Mouse (Mus musculus) layer of hippocampus, postnatal 25 days (tissue): ENCODE results near the gene Rpl39l. TPM values are rescaled to one million over a fixed set of nuclear protein-coding genes. Genes with fewer than 3 reads are reported as not detected.
"Not testable (repeated sequence)": the region's sequence is repeated elsewhere in the genome, so short reads cannot be mapped to it uniquely, and the experiment has no call there.

Experiments
- DNase-seq, 2 experiments: peaks; one replicate each; pipeline ENCODE4 v3.0.0; 2022; ENCODE audit warnings: mixed read lengths in 2 of 2, low spot score in 1 of 2; ENCODE audit errors: extremely low spot score in 1 of 2
- total RNA-seq, 2 experiments: library from RNA; stranded (reverse); gene quantifications; 2 replicates each; pipeline ENCODE4 v1.2.3; 2021

The Rpl39l gene
- total RNA-seq: not detected

- no peak for DNase-seq
Measured at GRCm38 (mm10) chr16:10170005-10170404, at the start of gene Rpl39l. TSS of gene Rpl39l (plus strand) at chr16:10170226.

GRCm38 (mm10) chr16:10127586-10127985 is 42.4 kb upstream of the Rpl39l start:
- DNase-seq: no peak

GRCm38 (mm10) chr16:10129052-10129911 is 40.7 kb upstream of the Rpl39l start:
- DNase-seq: no peak

DNA sequence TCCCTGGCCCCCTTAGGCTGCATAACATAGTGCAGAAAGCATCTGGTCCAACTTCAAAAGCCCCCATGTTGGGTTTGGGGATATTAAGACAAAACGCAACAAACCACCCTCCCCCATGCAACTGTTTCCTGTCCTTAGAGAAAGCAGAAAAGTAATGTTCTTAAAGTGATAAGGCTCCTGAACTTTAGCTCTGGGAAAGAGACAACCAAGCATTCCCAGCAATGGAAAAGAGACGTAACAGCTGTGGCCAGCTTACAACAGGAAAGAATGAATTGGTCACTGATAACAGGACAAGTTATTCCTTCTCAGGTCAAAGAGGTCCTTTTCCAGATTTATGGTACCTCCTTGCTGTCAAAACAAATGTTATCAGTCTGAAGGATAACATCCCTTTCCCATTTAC is 26.9 kb upstream of the Rpl39l start:
- no peak for DNase-seq

GRCm38 (mm10) chr16:10147401-10147800 is 22.6 kb upstream of the Rpl39l start:
- no peak for DNase-seq

DNA sequence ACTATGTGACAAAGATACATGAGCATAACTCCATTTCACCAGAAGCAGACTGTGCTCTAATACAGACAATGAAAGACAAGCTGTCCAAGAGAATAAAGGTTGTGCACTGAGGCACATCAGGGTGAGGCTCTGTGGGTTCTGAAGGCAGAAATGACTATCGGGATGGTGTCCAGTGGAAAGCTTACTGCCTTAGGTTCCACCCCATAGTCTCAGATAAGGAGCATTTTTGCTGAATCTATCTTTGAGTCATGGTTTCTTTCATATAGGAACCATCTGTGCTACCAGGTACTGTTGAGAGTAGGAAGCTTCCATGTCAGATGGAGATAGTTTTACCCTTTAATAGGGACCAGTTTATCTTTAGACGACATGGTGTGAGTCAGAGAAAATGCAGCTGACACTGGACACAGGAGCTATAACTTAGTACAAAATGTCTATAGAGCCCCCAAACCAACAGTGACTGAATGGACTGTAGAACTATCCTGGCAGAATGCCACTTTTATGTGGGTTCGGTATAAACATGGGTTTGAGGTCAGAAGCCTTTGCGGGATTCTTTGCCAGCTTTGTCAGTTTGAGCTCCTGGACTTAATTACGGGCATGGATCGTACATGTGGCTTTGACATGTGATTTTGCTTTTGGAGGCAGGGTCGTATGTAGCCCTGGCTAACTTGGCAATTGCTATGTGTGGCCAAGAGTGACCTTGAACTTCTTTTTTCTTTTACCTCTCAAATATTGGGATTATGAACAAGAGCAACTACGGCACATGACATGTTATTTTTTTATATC is 712 bp upstream of the Rpl39l start:
- no peak for DNase-seq

DNA sequence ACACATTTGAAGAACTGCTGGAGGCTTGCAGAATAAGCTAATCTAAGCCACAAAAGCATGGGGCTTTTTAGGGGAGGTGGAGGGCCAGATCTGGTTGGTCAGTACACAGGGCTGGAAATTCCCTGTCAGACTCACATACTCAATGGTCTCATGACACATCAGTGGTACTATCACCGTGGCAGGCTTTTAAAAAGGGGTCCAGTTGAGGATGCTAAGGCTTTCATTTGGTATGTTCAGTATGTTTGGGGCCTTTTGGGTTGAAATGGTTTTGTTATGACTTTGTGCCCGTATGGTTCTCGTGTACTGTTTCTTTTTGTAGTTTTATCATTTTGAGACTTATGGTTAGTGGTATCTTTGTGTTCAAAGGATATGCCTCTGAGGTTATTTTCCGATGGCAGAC is 1.2 kb downstream of the Rpl39l start:
- no peak for DNase-seq

- no peak for DNase-seq
Measured at GRCm38 (mm10) chr16:10172179-10172820, 2.3 kb downstream of the Rpl39l start.

DNA sequence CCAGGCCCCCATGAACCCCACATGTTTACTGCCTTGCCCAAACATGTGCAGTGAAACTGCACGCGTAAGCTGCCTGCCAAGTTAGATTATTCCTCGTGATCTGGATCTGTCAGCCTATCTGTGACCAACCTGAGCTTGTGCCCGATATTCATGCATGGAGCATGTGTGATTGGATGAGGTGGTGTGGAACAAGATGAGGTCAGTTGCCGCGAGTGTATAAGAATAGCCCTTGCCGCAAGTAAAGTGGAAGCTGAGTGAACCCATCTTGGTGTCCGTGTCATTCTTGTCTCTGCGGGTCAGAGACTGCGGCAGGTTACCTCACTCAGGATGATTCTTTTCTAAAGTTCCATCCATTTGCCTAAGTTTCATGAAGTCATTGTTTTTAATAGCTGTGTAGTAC is 17.4 kb downstream of the Rpl39l start:
- DNase-seq: not testable (repeated sequence)

DNA sequence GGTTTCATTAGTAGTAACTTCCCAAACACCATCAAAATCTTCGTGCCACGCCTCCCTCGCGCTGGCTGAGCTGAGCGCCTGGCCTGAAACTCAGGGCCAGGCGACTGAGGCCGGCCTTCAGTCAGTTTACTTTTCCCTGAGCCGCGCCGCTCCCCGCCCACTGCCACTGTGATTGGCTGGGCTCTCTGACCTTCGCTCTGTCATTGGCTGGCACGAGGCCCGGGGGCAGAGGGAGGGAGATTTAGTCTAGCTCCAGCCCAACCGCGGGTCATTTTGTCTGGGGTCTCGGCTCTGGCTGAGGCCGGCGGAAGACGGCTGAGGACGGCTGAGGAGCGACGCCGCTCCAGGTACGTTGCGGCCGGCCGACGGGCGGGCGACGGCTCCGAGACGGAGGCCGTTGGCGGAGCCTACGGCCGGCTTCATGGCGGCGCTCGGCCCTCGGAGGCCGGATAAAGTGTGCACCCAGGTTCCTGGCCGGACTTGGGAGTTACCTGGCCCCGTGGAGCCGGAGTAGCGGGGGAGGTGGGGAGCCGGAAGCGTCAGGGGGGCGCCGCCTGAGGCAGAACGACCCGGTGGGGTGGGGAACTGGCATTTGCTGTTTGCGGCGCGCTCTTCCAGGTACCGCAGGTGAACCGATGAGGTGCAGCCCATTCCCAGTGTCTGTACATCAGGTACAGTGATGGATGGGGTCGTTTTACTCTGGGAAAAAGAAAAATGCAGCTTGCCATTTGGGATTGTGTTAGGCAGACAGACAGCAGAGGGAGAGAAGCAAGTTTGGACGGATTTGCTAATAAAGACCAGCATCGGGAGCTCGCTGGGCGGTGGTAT is 22.9 kb downstream of the Rpl39l start, which contains the start of gene Atf7ip2:
Gene Atf7ip2, plus strand, starts transcription at position 34 of the 828 bp plus-strand sequence.
- peak; percentile 68 to 81 for DNase-seq

- no peak for DNase-seq
Measured at GRCm38 (mm10) chr16:10208777-10209176, 38.8 kb downstream of the Rpl39l start.

DNA sequence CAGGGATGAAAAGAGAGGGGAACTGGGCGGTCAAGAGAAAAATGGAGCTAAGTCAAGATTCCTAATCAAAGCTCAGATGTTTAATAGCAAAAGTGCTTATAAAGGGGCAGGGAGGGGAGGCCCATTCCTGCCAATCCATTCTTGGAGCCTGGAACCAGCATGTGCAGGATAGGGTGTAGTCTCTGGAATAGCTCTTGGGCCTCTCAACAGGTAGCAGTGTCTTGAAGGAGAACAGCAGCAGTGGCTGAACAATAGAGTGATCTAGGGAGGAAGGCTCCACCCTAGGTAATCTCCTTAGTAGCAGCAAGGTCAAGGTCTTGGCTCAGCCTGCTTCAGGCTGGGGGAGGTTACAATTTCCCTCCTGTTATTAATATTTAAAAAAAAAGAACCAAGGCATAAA is 46.3 kb downstream of the Rpl39l start:
- DNase-seq: not testable (repeated sequence)

DNA sequence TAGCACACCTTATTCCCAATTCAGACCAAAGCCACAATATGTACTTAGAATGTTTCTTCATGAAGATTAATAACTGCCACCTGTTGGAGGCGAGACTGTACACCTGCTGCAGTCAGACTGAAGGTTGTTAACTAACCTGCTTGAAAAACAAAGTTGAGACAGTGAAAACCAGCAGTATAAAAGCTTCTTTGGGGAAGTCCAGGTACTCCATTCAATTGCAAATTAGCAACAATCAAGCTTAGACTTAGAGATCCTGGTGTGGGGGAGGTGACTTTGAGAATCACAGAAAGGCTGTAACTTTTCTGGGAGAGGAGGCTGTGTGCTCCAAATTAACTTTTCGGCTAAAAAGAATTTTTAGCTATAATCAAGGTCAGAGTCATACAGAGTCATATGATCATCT is 47.0 kb downstream of the Rpl39l start:
- DNase-seq: not testable (repeated sequence)

Other genes starting within 250 kb of the Rpl39l start
- 100 to 1,000 TPM; 304 to 416 TPM for gene Grin2a, start 174.7 kb upstream of the Rpl39l start, total RNA-seq
- not detected for gene Atf7ip2, start 22.5 kb downstream of the Rpl39l start, total RNA-seq
- gene Emp2, start 143.7 kb downstream of the Rpl39l start, total RNA-seq: 10 to 100 TPM; 18.4 to 19.1 TPM
- gene Tekt5, start 225.3 kb downstream of the Rpl39l start, total RNA-seq: 1 to 10 TPM; 6.6 TPM
- 10 to 100 TPM; 16.5 to 17.6 TPM for gene Nubp1, start 241.7 kb downstream of the Rpl39l start, total RNA-seq